Mouse (Mus musculus) bone marrow, adult 2 months (tissue): ENCODE data around the gene Ccdc141.

Experiments
- CTCF ChIP-seq: fragments of 200-500 bp; IDR thresholded peaks from 2 replicates; pipeline ENCODE4 v1.5.1; 2011; ENCODE audit warnings: low read length, control low read depth; ENCODE audit not compliant: control insufficient read depth, insufficient read depth
- POLR2A ChIP-seq: fragments of 200-500 bp; IDR thresholded peaks from 2 replicates; pipeline ENCODE4 v1.6.1; 2011; ENCODE audit warnings: low read depth, mild to moderate bottlenecking, control low read depth, low read length, borderline replicate concordance; ENCODE audit not compliant: control insufficient read depth

DNA sequence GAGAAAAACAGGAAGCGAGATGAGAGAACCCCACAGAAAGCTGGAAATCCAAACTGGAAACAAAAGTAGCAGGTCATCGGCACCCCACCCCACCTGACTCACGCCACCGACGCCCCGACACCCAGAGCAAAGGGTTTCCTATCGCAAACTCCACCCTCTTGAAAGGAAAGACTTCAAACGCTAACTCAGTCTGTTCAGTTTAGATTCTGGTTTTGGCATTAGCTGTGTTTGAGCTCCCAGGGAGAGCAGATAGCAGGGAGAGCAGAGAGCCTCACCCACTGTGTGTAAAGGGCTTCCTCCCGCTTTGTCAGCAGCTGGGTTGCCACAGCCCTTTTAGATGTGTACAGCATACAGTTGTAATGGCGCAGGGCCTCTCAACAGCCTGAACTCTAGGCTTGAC, 6.0 kb upstream of the Ccdc141 start:
- no peak for TF ChIP-seq CTCF
- no peak for TF ChIP-seq POLR2A
